Mouse (Mus musculus): Measurements from ENCODE around the gene Jkamp.

GRCm38 (mm10) chr12:72115686-72116345 lies 30.4 kb downstream of the Jkamp start:
- TF ChIP-seq POLR2A (IDR thresholded peaks at IDR 0.05; ENCODE audit: low read depth, low read length) (no peak), CTCF (IDR thresholded peaks at IDR 0.05; ENCODE audit: borderline replicate concordance, insufficient read depth, low read length) (no peak)

All from embryonic fibroblast, embryonic 13.5 days (primary cell).